Mouse (Mus musculus) ES-E14 (cell line): ENCODE data around the gene Olfr484.

Experiments used
- HCFC1 ChIP-seq: IDR thresholded peaks from 2 replicates; pipeline ENCODE4 v1.6.1; 2012; ENCODE audit warnings: low read length, inconsistent platforms, borderline replicate concordance; ENCODE audit not compliant: insufficient read depth
- MAFK ChIP-seq: IDR thresholded peaks from 2 replicates; pipeline ENCODE4 v1.6.1; 2014; ENCODE audit warnings: mild to moderate bottlenecking, low read depth, low read length, inconsistent platforms; ENCODE audit not compliant: insufficient read depth
- ZC3H11A ChIP-seq: IDR thresholded peaks from 2 replicates; pipeline ENCODE4 v1.6.1; 2012; ENCODE audit warnings: low read depth, mild to moderate bottlenecking, inconsistent platforms, low read length, borderline replicate concordance
- ZNF384 ChIP-seq: IDR thresholded peaks from 2 replicates; pipeline ENCODE4 v1.6.1; 2012; ENCODE audit warnings: low read depth, low read length, inconsistent platforms

- TF ChIP-seq HCFC1 (no peak), ZC3H11A (no peak), ZNF384 (no peak), MAFK (no peak)
Observed at GRCm38 (mm10) chr7:108079555-108079954, 47.7 kb downstream of the Olfr484 start, which contains the start of gene Olfr481.
